Mouse (Mus musculus) neural tube, embryonic 10.5 days (tissue): ENCODE measurements around the gene Trim14.
A peak's percentile ranks its signal among the peaks of the same experiment; 100 is the strongest.
"Not testable (repeated sequence)": the region's sequence is repeated elsewhere in the genome, so short reads cannot be mapped to it uniquely, and the experiment has no call there.

Experiments used
- DNase-seq: peaks from one replicate; pipeline ENCODE4 v3.0.0-alpha.2; 2017; ENCODE audit warnings: low spot score; ENCODE audit errors: extremely low spot score

Gene Trim14

GRCm38 (mm10) chr4:46535840-46536361 is at the start of gene Trim14:
TSS of gene Trim14 (minus strand) at chr4:46536141.
- peak; percentile 50 for DNase-seq

DNA sequence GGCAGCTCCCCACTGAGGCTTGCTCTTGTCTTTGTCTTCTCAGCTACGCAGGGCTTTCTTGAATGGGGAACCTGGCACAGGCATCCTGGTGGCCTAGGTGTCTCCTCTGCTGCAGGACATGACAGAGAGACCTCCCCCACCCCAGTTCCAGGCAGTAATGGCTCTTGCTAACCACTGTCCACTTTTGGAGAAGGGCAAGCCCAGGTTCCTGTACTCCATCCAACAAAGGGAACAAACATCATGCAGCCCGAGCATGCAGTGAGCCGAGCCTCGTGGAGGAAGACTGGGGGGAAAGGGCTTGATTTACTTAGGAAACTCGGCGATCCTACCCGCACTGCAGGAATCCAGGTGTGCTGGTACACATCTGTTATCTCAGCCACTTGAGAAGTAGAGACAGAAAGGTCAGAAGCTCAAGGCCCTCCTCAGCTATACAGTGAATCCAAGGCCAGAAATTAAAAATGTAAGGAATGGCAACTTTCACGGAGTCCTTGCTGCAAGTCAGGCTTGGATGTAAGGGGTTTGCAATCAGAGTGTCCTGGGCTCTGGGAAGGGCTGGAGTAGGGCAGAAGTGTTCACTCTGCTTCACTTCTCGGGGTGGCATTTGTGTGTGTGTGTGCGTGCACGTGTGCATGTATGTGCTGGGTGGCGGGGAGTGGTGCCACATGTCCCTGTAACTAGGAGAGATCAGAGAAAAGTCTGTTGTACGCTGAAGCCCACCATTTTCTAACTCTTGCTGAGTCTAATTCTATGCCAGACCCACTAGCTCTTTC is 49.3 kb upstream of the Trim14 start:
- no peak for DNase-seq

DNA sequence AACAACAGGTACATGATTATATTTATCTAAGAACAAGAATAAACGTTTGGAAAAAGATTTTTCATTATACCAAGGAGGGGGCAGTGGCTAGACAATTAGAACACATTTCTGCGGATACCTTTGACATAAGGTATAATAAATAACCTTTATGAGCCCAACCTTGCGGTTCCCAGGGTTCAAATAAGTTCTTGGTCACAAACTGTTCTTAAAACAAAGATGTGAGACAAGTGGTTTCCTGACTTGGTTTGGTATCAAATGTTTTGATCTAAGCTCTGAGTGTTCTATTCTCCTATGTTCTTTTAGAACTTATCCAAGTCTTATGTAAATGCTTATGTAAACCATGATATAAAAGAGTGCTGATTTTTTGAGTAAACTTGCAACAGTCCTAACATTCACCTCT is 48.6 kb upstream of the Trim14 start:
- DNase-seq = not testable (repeated sequence)

DNA sequence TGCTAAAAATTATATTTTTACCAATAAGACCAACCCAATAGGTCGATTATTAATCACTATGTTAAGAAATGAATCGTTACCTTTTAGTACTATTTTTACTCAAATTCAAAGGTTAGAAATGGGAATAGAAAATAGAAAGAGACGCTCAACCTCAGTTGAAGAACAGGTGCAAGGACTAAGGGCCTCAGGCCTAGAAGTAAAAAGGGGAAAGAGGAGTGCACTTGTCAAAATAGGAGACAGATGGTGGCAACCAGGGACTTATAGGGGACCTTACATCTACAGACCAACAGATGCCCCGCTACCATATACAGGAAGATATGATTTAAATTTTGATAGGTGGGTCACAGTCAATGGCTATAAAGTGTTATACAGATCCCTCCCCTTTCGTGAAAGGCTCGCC is 48.1 kb upstream of the Trim14 start:
- not testable (repeated sequence) for DNase-seq

DNA sequence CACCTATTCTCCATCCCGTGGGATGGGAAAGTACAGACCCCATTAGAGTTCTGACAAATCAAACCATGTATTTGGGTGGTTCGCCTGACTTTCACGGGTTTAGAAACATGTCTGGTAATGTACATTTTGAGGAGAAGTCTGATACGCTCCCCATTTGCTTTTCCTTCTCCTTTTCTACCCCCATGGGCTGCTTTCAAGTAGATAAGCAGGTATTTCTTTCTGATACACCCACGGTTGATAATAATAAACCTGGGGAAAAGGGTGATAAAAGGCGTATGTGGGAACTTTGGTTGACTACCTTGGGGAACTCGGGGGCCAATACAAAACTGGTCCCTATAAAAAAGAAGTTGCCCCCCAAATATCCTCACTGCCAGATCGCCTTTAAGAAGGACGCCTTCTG is 46.1 kb upstream of the Trim14 start:
- not testable (repeated sequence) for DNase-seq

GRCm38 (mm10) chr4:46581577-46581976 is 45.6 kb upstream of the Trim14 start:
- not testable (repeated sequence) for DNase-seq

- not testable (repeated sequence) for DNase-seq
Measured at GRCm38 (mm10) chr4:46580799-46581243, 44.9 kb upstream of the Trim14 start.

GRCm38 (mm10) chr4:46578796-46579346 is 42.9 kb upstream of the Trim14 start:
- DNase-seq = not testable (repeated sequence)

GRCm38 (mm10) chr4:46578228-46578627 is 42.3 kb upstream of the Trim14 start:
- no peak for DNase-seq

DNA sequence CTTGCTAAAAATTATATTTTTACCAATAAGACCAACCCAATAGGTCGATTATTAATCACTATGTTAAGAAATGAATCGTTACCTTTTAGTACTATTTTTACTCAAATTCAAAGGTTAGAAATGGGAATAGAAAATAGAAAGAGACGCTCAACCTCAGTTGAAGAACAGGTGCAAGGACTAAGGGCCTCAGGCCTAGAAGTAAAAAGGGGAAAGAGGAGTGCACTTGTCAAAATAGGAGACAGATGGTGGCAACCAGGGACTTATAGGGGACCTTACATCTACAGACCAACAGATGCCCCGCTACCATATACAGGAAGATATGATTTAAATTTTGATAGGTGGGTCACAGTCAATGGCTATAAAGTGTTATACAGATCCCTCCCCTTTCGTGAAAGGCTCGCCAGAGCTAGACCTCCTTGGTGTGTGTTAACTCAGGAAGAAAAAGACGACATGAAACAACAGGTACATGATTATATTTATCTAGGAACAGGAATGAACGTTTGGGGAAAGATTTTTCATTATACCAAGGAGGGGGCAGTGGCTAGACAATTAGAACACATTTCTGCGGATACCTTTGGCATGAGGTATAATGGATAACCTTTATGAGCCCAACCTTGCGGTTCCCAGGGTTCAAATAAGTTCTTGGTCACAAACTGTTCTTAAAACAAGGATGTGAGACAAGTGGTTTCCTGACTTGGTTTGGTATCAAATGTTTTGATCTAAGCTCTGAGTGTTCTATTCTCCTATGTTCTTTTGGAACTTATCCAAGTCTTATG is 39.8 kb upstream of the Trim14 start:
- DNase-seq = not testable (repeated sequence)

DNA sequence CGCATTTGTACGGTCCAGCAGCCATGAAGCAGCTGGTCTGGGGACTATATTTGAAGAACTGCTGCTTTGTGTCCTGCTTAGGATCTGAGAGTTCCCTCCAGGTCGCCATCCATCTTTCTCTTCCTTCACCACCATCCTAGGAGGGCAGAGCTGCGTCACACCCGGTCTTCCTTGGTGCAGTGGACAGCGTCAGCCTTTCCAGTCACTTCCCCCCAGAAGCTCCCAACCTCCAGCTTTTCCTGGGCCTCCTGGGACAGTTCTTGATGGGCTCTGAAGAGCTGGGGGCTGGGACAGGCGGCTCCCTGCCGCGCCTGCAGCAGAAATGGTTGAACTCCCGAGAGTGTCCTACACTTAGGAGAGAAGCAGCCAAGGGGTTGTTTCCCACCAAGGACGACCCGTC is 38.9 kb upstream of the Trim14 start:
- DNase-seq = no peak

GRCm38 (mm10) chr4:46574024-46574753 is 38.2 kb upstream of the Trim14 start:
- no peak for DNase-seq

- no peak for DNase-seq
Measured at GRCm38 (mm10) chr4:46572616-46573015, 36.7 kb upstream of the Trim14 start.

DNA sequence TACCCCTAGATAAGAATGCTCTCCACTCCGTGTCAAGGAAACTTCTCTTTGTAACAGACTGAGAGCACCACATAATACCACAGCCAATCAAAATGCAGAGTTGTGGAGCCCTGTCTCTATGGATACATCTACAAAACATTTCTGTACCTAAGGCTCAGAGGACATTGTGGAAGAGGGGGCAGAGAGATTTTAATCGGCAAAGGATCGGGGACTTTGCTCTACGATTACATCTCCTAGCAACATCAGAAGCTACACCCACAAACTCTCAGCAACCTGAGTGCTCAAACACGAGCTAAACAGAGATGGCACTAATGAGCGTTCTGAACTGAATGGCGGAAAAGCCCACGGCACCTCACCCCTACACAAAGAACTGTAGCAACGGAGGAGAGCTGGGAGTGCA is 35.8 kb upstream of the Trim14 start:
- DNase-seq = no peak

DNA sequence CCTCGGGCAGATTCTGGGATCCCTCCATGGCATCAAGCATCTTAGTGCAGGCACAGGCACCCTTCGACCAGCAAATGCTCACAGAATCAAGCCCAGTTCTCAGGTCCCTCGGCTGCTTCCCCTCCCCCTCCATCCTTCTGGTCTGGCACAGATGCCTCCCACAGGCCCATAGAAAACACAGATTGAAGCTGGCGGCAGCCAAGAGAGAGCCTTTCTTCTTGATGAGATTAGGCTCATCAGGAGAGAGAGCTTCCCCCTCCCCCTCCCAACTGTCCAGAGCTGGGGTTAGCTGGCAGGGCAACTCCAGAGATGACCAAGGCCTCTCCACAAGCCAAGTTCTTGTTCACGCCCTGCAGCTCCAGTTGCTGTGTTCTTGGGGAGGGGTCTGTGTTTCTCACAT is 33.7 kb upstream of the Trim14 start:
- no peak for DNase-seq

DNA sequence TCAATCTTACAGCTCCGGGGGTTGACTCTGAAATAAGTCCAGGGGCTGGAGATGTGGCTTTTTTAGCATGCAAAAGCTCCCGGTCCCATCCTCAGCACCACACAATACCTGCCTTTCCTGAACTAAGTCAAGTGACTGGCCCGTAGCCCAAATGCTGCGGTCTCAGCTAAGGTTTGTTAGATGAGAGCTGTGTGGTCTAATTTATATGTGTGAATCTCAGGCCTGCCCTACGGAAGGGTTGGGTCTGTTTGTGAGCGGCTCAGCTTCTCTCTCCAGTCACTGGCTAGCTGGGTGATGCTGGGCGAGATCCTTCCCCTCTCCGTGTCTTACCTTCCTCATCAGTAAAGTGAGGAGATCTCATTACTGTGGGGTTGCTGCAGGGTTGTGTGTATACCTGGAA is 32.2 kb upstream of the Trim14 start:
- no peak for DNase-seq

GRCm38 (mm10) chr4:46566931-46567671 is 31.2 kb upstream of the Trim14 start:
- no peak for DNase-seq

DNA sequence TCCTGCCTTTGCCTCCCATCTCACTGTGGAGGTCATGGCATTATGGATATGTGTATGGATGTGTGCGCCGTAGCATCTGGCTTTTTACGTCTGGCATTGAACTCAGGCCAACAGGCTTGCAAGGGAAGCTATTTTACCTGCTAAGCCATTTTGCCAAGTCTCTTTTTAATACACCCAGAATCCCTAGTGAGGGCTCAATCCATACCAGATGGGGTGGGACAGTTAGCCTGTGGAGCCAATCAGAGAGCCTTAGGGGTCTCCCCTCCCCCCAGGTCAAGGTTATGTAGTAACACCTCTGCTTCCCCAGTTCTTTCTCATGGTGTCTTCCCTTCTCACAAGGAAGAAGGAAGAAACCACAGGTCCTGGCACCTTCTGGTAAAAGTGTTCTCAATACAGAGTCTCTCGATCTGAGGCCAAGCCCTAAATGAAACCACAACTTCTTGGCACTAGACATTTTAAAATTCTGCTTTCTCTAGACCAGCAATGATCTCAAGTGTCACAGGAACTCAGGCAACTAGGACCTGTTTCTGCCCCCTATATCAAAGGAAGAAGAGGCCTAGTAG is 29.5 kb upstream of the Trim14 start:
- DNase-seq = no peak

DNA sequence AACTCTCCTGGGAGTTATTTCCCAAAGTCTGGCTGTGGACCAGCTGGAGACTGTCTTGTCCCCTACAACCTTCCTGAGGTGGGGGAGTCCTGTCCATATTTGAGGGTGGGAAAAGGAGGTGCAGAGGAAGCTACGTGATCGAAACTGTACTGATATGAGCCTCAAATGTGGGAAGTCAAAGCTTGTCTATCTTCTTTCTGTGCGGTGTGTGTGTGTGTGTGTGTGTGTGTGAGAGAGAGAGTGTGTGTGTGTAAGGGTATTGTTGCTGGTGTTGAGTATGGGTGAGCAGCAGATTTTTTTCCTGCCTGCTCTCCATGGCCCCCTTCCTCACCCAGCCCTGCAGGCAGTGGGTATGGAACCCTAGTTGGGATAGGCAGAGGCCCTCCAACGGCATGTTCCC is 28.3 kb upstream of the Trim14 start:
- DNase-seq = no peak

DNA sequence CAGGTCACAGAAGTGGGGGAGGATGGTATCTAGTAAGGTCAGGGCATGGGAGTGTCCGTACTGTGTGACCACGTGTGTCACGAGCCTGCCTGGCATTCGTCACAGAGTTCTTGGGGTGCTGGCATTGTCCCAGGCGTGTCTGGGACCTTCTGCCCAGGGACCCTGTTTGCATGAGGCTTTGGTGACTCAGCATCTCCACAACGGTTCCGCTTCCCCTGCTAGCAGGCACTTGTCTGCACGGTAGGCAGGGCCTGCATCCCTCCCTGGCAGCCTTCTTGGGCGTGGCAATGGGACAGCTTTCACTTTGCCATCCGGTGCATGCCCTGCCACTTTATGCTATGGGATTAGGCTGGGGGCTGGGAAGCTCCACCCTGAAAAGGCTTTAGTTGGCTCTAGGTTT is 27.9 kb upstream of the Trim14 start:
- no peak for DNase-seq
